Mouse (Mus musculus): Measurements from ENCODE around the gene Gm38394.

The Gm38394 gene

GRCm38 (mm10) chr1:133585995-133586537, 75.1 kb downstream of the Gm38394 start:
- DNase-seq (ENCODE audit: low spot score in 2 of 2) = no peak

GRCm38 (mm10) chr1:133571293-133571692, 89.8 kb downstream of the Gm38394 start:
- no peak for DNase-seq (ENCODE audit: low spot score in 2 of 2)

Data from left cerebral cortex, adult 9 months (tissue).